Mouse (Mus musculus): ENCODE data around the gene Ube4a.

DNA sequence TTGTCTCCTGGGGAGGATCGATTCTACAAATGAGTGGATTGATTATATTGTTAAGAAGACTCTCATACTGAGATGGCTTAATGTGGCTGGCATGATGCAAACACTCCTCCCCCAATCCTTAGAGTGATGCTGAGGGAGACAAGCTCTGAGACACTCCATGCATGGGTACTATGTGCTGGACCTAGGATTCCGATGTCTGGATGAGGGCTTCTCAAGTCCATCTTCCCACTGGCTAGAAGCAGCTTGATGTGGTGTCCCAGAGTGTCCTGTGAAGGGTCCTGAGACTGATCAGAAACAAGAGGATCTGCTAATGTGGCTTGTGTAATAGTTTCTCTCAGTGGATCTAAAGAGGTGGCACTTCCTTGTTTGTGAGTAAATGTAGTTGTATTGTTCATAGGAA, 15.7 kb upstream of the Ube4a start:
- no peak for TF ChIP-seq EP300 (optimal IDR thresholded peaks at IDR 0.05)
- no peak for TF ChIP-seq CTCF (IDR thresholded peaks at IDR 0.05; ENCODE audit: low read depth)
